Mouse (Mus musculus): ENCODE results near the gene Celf1. TPM values are rescaled to one million over a fixed set of nuclear protein-coding genes. Genes with fewer than 3 reads are reported as not detected.

Gene Celf1
- polyA plus RNA-seq (2015; fragmentation: Nextera tagmentation; extraction: Ambion mirVana), result 36.5 and 40.4 TPM in 2 replicates

GRCm38 (mm10) chr2:90940233-90941229, at the start of gene Celf1:
Gene Celf1, plus strand, starts transcription at chr2:90940382.

GRCm38 (mm10) chr2:90904076-90904855, 35.9 kb upstream of the Celf1 start, which contains the start of the genes Kbtbd4 and Ndufs3:
Gene Kbtbd4, plus strand, starts transcription at chr2:90904740.
Gene Ndufs3, minus strand, starts transcription at chr2:90904827.

GRCm38 (mm10) chr2:91035385-91035784, 95.2 kb downstream of the Celf1 start, which contains the start of gene Rapsn:
Gene Rapsn, plus strand, starts transcription at chr2:91035620.

GRCm38 (mm10) chr2:91053934-91054382, 113.8 kb downstream of the Celf1 start, which contains the start of gene Psmc3:
Gene Psmc3, plus strand, starts transcription at chr2:91054009.

Other genes with a start within 250 kb of the Celf1 start
- 30.2 and 30.3 TPM in 2 replicates for gene Fnbp4, start 195.0 kb upstream of the Celf1 start, polyA plus RNA-seq (2015; fragmentation: Nextera tagmentation; extraction: Ambion mirVana)
- gene Agbl2, start 157.7 kb upstream of the Celf1 start, polyA plus RNA-seq (2015; fragmentation: Nextera tagmentation; extraction: Ambion mirVana), result 0.45 and 0.46 TPM in 2 replicates
- gene Mtch2, start 93.2 kb upstream of the Celf1 start, polyA plus RNA-seq (2015; fragmentation: Nextera tagmentation; extraction: Ambion mirVana), result 182 TPM in 2 replicates
- gene C1qtnf4, start 54.5 kb upstream of the Celf1 start, polyA plus RNA-seq (2015; fragmentation: Nextera tagmentation; extraction: Ambion mirVana), result 15.2 and 18.3 TPM in 2 replicates
- gene Kbtbd4, start 35.6 kb upstream of the Celf1 start, polyA plus RNA-seq (2015; fragmentation: Nextera tagmentation; extraction: Ambion mirVana), result 15.1 and 15.8 TPM in 2 replicates
- 403 and 405 TPM in 2 replicates for gene Ndufs3, start 35.6 kb upstream of the Celf1 start, polyA plus RNA-seq (2015; fragmentation: Nextera tagmentation; extraction: Ambion mirVana)
- 58.7 and 61.8 TPM in 2 replicates for gene Rapsn, start 95.2 kb downstream of the Celf1 start, polyA plus RNA-seq (2015; fragmentation: Nextera tagmentation; extraction: Ambion mirVana)
- gene Psmc3, start 113.6 kb downstream of the Celf1 start, polyA plus RNA-seq (2015; fragmentation: Nextera tagmentation; extraction: Ambion mirVana), result 341 and 342 TPM in 2 replicates
- 37.7 and 43.8 TPM in 2 replicates for gene Slc39a13, start 130.0 kb downstream of the Celf1 start, polyA plus RNA-seq (2015; fragmentation: Nextera tagmentation; extraction: Ambion mirVana)
- gene Spi1, start 142.0 kb downstream of the Celf1 start, polyA plus RNA-seq (2015; fragmentation: Nextera tagmentation; extraction: Ambion mirVana), result 7.5 and 10.0 TPM in 2 replicates
- gene Mybpc3, start 177.8 kb downstream of the Celf1 start, polyA plus RNA-seq (2015; fragmentation: Nextera tagmentation; extraction: Ambion mirVana), result 0.34 and 0.54 TPM in 2 replicates
- gene Madd, start 243.5 kb downstream of the Celf1 start, polyA plus RNA-seq (2015; fragmentation: Nextera tagmentation; extraction: Ambion mirVana), result 2.8 TPM in 2 replicates

Data from skeletal muscle tissue, postnatal 0 days (tissue).